Mouse (Mus musculus) embryo, embryonic 9.5 days (tissue): ENCODE measurements at regions not wholly inside any gene's neighbourhood (a gene's known extent, or its start where the extent isn't known, plus 50 kb on each side); places are given as distances from the start of the nearest gene placed in this dataset.

Source experiments
- DNase-seq: peaks from one replicate; pipeline ENCODE4 v3.0.0-alpha.2; 2017; ENCODE audit errors: extremely low spot score

DNA sequence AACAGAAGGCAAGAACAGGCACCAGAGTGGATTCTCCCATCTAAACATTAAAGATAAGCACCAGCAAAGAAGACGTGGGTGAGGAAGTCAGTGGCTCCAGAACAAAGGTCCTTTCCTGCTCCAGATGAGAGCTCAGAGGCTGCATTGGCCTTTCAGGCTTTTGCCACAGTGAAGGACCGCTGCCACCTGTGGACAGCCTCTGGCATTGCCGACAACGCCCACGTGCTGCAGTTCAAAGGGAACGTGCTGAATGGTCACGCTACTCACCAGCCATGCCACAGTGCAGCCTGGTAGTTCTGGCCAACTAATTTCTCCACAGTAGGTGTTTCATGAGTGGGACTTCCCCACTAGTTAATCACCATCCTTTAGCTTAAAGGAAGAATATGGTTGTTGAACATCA lies 365.1 kb downstream of the Dmrt2 start:
- peak; percentile 68 for DNase-seq

- DNase-seq, result no peak
These were observed 379.4 kb downstream of the Dmrt2 start for GRCm38 (mm10) chr19:26051478-26052215.

GRCm38 (mm10) chr19:26059668-26060067 lies 387.5 kb downstream of the Dmrt2 start:
- no peak for DNase-seq

- DNase-seq, result no peak
These were observed 396.3 kb downstream of the Dmrt2 start for GRCm38 (mm10) chr19:26068553-26068952.

DNA sequence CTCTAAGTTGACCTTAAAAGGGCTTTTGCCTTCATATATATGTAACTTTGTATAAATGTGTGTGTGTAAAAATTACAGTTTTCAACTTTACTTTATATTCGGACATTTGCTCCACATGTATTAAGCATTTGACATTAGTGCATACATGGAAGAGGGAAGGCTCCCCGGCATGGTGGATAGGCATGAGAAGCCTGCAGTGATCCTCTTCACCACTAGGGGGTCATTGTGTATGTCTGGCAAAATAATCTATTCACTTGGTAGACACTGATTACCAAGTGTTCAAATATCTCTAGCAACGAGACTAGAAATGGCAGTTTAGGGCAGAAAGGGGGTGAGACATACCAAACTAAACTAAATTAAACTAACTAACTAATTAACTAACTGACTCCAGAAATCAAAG lies 397.7 kb downstream of the Dmrt2 start:
- no peak for DNase-seq

GRCm38 (mm10) chr19:26088318-26088717 lies 416.1 kb downstream of the Dmrt2 start:
- DNase-seq, result no peak

- no peak for DNase-seq
These were observed 419.2 kb downstream of the Dmrt2 start for GRCm38 (mm10) chr19:26091386-26091785.

- no peak for DNase-seq
These were observed 421.6 kb downstream of the Dmrt2 start for GRCm38 (mm10) chr19:26093844-26094243.

DNA sequence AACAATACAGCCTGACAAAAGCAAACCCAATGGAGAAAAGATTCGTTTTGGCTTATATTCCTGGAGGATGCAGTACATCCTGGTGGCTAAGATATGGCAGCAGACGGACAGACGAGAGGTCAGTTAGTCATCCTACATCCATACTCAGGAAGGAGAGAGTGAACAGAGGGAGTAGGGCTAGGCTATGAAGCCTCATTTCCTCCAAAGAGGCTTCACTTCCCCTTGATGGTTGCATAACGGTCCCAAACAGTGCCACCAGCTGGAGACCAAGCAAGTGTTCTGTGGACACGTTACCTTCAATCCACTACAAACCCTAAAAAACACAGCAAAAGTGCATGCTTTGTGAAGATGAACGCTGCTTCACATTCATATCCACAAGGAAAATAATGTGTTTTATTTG lies 442.1 kb downstream of the Dmrt2 start:
- no peak for DNase-seq

DNA sequence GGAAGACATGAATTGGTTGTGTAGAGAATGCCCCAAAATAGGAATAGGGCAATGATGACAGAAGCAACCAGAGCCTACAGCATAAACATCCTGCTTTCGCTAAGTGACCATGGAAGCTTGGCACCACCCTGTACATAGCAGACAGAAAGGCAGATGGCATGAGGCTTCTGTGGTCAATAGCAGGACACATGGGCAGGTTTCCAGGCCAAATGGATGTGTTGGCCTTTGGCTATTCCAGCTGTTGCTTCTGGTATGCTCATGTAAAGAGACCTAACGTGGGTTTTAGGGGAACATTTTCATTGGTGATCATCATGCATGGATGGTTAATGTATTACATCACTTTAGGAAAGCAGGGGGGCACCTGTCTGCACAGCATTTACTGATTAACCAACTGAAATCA lies 456.2 kb downstream of the Dmrt2 start:
- DNase-seq, result no peak

DNA sequence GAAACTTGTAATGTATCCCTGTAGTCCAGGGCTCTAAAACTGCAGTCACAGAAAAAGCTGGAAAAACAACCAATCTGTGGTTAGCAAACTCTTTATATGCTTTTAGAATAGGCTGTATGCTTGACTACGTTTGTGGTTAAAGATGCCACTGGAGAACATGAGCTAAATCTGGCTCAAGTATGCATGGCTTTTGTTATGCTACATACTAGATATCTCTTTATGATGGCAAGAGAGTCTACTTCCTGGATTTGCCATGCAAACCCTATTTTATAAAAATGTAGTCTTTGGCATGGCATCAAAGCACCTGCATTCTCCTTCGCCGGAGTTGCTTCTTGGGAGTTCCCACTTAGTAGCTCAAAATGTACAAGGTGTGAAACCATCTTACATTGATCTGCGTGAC lies 462.2 kb downstream of the Dmrt2 start:
- DNase-seq, result no peak

DNA sequence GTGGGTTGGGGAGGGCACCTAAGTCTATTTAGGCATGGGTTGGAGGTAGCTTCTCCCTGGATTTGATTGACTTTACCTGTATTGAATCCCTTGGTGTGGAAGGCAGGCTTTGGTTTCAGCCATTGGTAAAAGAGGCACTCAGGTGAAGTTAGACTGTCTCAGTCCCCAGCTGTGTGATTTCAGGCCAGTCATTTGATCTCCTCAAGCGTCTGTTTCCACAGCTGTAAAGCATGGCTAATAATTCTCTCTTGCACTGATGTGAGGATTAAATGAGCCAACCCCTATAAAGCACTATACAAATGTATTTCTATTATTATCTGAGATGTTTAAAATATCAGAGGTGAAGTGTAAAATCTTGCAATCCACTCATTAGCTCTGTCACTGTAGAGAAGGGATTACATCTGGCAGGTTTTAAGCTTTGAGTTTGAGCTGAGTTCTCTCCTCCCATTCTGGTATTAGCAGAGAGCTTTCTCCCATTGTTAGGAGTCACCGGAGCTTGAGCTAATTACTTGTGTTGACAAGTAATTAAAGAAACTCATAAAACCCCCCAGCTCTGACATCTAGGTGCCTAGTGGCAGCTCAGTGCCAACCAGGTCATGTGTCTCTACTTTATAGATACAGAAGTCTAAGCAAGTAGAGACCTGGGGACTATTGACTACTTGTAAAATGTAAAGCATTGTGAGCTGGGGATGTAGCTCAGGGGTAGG lies 463.3 kb downstream of the Dmrt2 start:
- no peak for DNase-seq

DNA sequence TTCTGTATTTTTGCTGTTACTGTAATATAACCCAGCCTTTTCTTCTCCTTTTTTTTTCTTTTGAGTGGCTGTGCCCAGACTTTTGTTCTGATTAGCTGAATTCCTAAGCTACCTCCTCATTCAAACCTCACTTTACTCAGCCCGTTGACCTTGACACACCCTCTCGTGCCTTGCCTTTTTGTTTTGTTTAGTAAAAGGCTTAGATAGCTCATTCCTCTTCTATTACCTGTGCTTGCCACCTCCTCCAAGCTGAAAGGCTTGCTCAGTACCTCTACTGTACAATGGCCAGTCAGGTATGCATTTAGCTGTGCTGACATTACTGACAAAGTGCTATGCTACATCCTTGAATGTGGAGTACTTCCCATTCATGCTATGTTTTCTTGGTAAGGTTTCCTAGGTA lies 464.2 kb upstream of the Smarca2 start:
- DNase-seq, result no peak

DNA sequence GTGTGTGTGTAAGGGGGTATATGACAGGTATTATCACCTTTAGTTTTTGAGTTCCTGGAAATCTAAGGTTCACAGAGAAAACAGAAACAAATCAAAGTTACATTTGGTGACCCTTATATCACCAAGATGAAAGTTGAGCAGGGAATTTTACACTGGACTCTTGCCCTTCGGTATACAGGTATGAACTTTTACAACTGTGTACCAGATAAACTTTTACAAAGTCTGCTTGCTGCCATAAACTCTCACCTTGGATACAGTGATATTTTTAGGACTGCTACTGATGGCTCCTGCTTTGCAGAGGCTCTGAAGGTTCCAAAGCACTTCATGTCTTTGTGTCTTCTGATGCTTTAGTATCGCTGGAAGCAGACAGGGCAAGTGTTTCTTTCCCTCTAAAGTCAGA lies 461.3 kb upstream of the Smarca2 start:
- DNase-seq, result no peak

DNA sequence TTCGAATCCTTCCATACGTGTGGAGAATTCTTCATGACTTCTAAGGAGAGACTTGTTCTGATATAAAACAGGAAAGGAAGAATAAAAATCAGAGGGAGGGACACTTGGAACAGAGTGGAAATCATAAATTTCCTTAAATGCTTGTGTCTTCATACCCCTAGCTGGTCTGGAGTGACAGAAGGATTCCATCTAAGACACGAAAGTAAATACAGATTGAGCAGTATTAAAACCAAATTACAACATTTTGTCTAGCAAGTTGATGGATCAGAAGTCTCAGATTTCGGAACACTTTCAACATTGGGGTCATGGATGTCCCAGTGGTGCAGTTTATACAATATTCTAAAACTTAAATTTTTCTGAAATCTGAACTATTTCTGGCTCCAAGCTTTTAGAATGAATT lies 453.6 kb upstream of the Smarca2 start:
- DNase-seq, result no peak

- peak; percentile 2 for DNase-seq
These were observed 439.9 kb upstream of the Smarca2 start for GRCm38 (mm10) chr19:26164993-26165392.

DNA sequence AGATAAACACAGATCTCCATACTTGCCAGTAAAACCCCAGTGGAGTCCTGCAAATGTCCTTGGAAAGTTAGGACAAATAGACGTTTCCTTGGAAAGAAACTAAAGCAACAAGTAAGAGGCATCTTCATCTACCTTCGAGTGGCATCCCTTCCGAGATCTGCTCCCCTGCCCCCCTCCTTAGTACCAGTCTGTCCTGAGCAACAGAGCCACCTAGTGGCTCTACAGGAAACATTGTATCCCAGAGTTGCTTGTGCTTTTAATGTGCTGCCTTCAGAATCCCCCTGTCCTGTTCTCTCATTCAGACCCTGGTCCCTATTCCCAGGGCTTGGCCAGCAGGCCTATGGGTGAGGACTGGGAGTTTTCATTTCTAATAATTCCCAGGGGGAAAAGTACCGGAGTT lies 423.1 kb upstream of the Smarca2 start:
- DNase-seq, result peak; percentile 28

DNA sequence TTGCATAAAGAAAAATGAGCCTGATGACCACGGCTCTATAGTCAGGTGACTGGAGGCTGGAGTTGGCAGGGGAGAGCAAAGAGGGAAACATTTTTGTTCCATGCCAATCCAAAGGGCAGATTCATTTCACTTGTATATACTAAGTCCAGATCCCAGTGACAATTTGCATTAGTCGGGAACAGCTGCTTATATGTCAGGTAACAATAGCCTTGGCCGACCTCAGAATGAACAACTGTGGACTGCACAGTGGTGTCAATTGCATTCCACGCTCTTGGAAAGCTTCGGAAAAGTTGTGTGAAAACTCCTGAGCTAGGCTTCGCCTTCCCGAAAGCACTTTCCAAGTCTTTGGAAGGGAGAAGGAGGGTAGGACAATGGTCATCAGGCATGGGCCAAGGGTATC lies 419.8 kb upstream of the Smarca2 start:
- DNase-seq, result no peak

DNA sequence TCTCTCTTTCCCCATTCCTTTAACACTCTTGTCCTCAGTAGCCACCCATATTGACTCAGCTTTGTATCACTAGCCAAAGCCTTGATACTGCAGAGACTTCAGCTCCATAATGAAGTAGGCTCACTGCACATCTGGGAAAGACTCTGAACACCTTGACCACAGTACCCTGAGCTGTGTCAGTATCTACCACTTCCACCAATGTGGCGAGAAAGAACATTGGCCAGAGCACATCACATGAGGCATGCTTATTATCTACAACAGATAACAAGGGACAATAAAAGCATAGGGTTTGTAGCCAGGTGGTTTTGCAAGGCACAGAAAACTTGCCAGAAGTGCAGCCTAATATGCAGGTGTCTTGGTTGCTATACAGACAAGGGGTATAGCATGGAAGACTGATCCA lies 414.0 kb upstream of the Smarca2 start:
- DNase-seq, result no peak

DNA sequence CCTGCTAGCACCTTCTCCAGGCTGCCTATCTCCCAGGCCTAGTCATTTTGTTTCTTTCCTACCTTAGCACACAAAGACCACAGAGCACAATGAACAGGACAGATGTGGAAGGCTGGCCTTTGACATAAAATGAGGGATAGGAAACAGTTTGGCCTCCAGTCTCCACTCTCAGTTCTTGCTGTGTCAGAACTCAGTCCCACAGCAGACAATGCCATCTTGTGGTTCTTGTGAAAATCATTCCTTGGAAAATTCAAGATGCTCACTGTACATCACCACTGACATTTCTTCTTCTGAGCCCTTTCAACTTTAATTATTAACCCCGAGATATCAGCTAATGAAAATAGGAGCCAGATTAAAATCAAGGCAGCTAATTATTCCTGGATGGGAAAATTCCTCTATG lies 411.2 kb upstream of the Smarca2 start:
- DNase-seq, result no peak

- DNase-seq, result no peak
These were observed 396.1 kb upstream of the Smarca2 start for GRCm38 (mm10) chr19:26208760-26209159.

DNA sequence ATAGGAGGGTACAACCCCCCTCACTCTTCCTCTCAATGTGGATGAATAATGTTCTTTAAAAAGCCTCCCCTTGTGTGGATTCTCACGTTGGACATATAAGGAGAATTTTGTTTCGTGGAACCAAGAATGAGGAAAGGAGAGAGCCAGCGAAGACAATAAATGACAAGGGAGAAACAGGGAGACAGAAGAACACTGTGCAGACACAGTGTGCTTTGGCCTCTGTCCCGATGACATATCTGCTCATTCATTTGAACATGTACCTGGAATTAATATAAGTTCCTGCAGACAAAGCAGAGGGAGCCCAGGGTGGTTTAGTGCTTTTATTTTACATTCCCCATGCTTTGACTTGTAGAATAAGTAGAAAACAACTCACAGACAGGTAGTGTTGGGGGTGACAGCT lies 370.3 kb upstream of the Smarca2 start:
- DNase-seq, result no peak

DNA sequence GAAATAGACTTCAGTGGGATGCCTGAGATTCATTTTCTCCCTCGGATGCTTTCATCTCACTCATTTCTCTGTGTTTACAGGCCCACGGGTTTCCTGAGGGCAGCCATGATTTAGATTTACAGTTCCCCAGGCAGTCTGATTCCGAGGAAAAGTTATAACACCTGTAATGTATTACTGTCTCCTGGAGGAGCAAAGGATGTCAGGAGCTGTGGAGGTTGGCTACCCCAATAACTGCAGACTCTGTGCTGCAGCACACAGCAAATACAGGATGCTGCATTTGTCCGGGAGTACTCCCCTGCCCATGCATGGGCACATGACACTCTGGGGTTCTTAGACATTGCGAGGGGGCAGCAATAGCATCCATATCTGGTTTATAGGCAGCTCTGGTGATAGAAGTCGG lies 360.8 kb upstream of the Smarca2 start:
- DNase-seq, result no peak

GRCm38 (mm10) chr19:26249751-26250150 lies 355.1 kb upstream of the Smarca2 start:
- no peak for DNase-seq
